Mouse (Mus musculus) spleen, adult 2 months (tissue): Measurements from ENCODE around the gene Poc1a.

Source experiments
- CTCF ChIP-seq: fragments of 200-500 bp; IDR thresholded peaks from 2 replicates; pipeline ENCODE4 v1.5.1; 2011; ENCODE audit warnings: mild to moderate bottlenecking, inconsistent platforms; ENCODE audit not compliant: insufficient read depth, insufficient read length, insufficient replicate concordance; ENCODE audit errors: extremely low read depth
- POLR2A ChIP-seq: fragments of 200-500 bp; IDR thresholded peaks from 2 replicates; pipeline ENCODE4 v1.6.1; 2011; ENCODE audit warnings: low read depth, low read length, inconsistent platforms

DNA sequence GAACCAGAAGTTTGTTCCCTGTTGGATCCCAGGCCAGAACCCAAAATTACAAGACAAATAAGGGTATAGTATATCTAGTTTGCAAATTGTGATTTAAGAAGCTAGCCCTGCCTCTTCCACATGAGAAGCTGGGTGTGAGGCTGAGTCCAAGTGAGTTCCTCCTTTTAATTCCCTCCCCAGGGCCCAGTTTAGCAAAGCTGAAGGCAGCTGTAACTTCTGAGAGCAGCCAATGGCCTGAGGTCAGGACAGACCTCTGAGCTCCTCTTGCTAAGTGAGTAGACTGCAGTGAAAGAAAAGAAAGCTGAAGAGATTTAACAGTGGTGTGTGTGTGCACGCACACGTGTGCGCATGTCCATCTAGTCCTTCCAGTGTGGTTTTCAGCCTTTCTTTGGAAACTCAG, 41.6 kb downstream of the Poc1a start:
- TF ChIP-seq POLR2A (no peak), CTCF (no peak)
